Mouse (Mus musculus) adipose tissue, adult 10 weeks (tissue): ENCODE measurements around the gene Dnpep. TPM values are rescaled to one million over a fixed set of nuclear protein-coding genes. Genes with fewer than 3 reads are reported as not detected.

Source experiments
- polyA plus RNA-seq: library from polyadenylated mRNA; stranded (reverse); fragments of 350-450 nt; fragmentation: Illumina TruSeq; extraction: RNeasy Lipid Tissue Mini Kit (QIAGEN cat#74804); gene quantifications from one replicate; pipeline ENCODE4 v1.2.3, GENCODE M21; 2014; ENCODE audit warnings: low read depth, low replicate concordance

Gene Dnpep
- polyA plus RNA-seq, result 85.7 TPM

DNA sequence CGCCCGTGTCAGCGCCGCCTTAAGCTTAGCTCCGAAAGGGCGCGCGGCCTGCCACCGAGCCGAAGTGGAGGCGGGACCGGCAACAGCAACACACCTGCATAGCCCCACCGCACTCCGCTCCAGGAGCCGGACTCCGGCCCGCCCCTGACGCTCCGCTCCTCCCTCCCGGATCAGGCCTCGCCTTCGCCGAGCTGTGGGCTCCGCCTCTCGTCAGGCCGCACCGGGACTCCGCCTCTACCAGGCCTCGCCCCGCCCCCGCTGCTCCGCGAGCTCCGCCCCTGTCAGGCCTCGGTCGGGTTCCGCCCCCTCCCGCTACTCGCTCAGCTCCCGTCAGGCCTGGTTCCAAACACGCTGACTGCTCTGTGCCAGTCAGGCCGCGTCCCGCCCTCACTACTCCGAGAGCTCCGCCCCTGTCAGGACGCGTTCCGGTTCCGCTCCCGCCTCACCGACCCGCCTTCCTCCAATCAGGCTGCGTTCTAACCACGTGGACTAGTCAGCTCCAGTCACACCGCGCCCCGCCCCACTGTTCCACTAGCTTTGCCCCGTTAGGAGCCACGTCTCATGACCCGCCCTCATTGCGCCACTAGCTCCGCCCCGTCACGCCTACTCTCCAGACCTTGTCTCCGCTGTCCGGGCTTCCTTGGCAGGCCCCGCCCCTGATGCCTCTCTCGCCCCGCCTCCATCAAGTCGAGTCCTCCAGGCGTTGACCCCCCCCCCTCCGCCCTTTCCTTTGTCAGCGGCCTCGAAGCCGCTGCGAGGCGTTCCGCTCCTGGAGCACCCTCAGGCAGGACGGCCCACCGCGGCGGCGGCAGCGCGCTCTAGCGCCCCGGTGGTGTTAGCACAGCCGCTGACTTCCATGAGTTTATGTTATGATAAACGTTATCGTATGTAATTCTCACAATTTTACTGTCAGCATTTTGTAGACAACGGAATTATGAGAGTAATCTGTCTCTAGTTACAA lies at the start of gene Dnpep:
Dnpep (minus strand) TSS at position 750 of the 961 bp plus-strand sequence.

GRCm38 (mm10) chr1:75360112-75361031 lies 42.6 kb upstream of the Dnpep start, which contains the start of gene Des:
Des (plus strand) TSS chr1:75360329.

DNA sequence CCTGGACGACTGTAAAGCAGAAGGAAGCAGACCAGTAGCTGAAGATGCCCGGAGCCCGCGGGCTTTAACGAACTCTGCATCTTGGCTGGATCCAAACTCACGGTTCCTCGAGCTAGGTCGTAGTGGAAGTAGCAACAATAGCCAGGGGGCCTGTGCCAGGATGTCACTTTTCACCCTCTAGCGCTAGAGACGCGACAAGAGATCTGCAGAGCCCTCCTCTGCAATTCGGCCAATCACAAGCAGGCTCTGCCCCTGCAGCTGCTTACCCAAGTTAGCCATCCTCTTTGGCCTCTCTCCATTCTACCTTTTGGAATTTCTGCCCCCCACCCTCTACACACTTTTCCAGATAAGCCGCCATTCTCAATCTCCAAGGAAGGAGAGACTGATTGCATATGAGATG lies 39.6 kb downstream of the Dnpep start, which contains the start of gene Resp18:
Resp18 (minus strand) TSS at position 188 of the 400 bp plus-strand sequence.

GRCm38 (mm10) chr1:75264091-75264880 lies 53.5 kb downstream of the Dnpep start, which contains the start of gene Ptprn:
Ptprn (minus strand) TSS chr1:75264502.

Other genes starting within 250 kb of the Dnpep start
- gene Nhej1, start 192.8 kb downstream of the Dnpep start, polyA plus RNA-seq, result 4.7 TPM
- 0.62 TPM for gene Slc23a3, start 184.1 kb downstream of the Dnpep start, polyA plus RNA-seq
- gene Cnppd1, start 175.3 kb downstream of the Dnpep start, polyA plus RNA-seq, result 44.8 TPM
- gene Retreg2, start 175.2 kb downstream of the Dnpep start, polyA plus RNA-seq, result 64.7 TPM
- gene Zfand2b, start 149.3 kb downstream of the Dnpep start, polyA plus RNA-seq, result 24.0 TPM
- 17.0 TPM for gene Abcb6, start 137.6 kb downstream of the Dnpep start, polyA plus RNA-seq
- gene Ankzf1, start 125.8 kb downstream of the Dnpep start, polyA plus RNA-seq, result 26.4 TPM
- 26.4 TPM for gene Atg9a, start 125.8 kb downstream of the Dnpep start, polyA plus RNA-seq
- gene Glb1l, start 107.2 kb downstream of the Dnpep start, polyA plus RNA-seq, result 40.7 TPM
- 100 TPM for gene Stk16, start 107.2 kb downstream of the Dnpep start, polyA plus RNA-seq
- gene Tuba4a, start 98.1 kb downstream of the Dnpep start, polyA plus RNA-seq, result 55.1 TPM
- gene A630095N17Rik, start 85.9 kb downstream of the Dnpep start, polyA plus RNA-seq, result not detected
- gene Dnajb2, start 81.6 kb downstream of the Dnpep start, polyA plus RNA-seq, result 54.8 TPM
- gene Ptprn, start 53.5 kb downstream of the Dnpep start, polyA plus RNA-seq, result 0.16 TPM
- not detected for gene Resp18, start 39.6 kb downstream of the Dnpep start, polyA plus RNA-seq
- 40.0 TPM for gene Des, start 42.3 kb upstream of the Dnpep start, polyA plus RNA-seq
- 9.7 TPM for gene Speg, start 57.3 kb upstream of the Dnpep start, polyA plus RNA-seq
- 103 TPM for gene Gmppa, start 117.9 kb upstream of the Dnpep start, polyA plus RNA-seq
- gene Asic4, start 132.4 kb upstream of the Dnpep start, polyA plus RNA-seq, result not detected
- 31.5 TPM for gene Chpf, start 161.3 kb upstream of the Dnpep start, polyA plus RNA-seq
- gene Tmem198, start 161.5 kb upstream of the Dnpep start, polyA plus RNA-seq, result 1.2 TPM
- 21.6 TPM for gene Obsl1, start 188.5 kb upstream of the Dnpep start, polyA plus RNA-seq
- gene Inha, start 189.1 kb upstream of the Dnpep start, polyA plus RNA-seq, result 20.7 TPM
- gene Stk11ip, start 203.5 kb upstream of the Dnpep start, polyA plus RNA-seq, result 20.1 TPM
- 13.6 TPM for gene Slc4a3, start 228.3 kb upstream of the Dnpep start, polyA plus RNA-seq